Mouse (Mus musculus): Measurements from ENCODE around the gene Hist1h4d. TPM values are rescaled to one million over a fixed set of nuclear protein-coding genes. Genes with fewer than 3 reads are reported as not detected.
"Not testable (repeated sequence)": the region's sequence is repeated elsewhere in the genome, so short reads cannot be mapped to it uniquely, and the experiment has no call there.

The Hist1h4d gene
- 100 to 1,000 TPM; 159 to 164 TPM for total RNA-seq (2021)
- long read RNA-seq, experiment 1, partial matches to known transcripts = 0 of 2 reads
- long read RNA-seq, experiment 1, other reads (novel, unspliced or antisense) = 0 of 2 reads
- long read RNA-seq, experiment 2, partial matches to known transcripts = 0 of 2 reads
- long read RNA-seq, experiment 2, other reads (novel, unspliced or antisense) = 0 of 2 reads

- DNase-seq = peak; percentile 92 to 94
Measured at GRCm38 (mm10) chr13:23581408-23582218, at the start of gene Hist1h4d. TSS of gene Hist1h4d (plus strand) at chr13:23581598.

GRCm38 (mm10) chr13:23532262-23533075 is 48.9 kb upstream of the Hist1h4d start:
- DNase-seq = no peak

GRCm38 (mm10) chr13:23533560-23534367 is 47.6 kb upstream of the Hist1h4d start, which contains the start of gene Hist1h2af:
TSS of gene Hist1h2af (plus strand) at chr13:23533906.
- DNase-seq = peak; percentile 61 to 67

- DNase-seq = peak in 1 of 2 experiments; percentile 16
Measured at GRCm38 (mm10) chr13:23534368-23535131, 46.8 kb upstream of the Hist1h4d start.

GRCm38 (mm10) chr13:23535137-23536075 is 46.0 kb upstream of the Hist1h4d start, which contains the start of gene Hist1h3g:
TSS of gene Hist1h3g (plus strand) at chr13:23535422.
- DNase-seq = peak; percentile 85 to 88

GRCm38 (mm10) chr13:23536076-23536822 is 45.1 kb upstream of the Hist1h4d start:
- no peak for DNase-seq

GRCm38 (mm10) chr13:23537006-23537710 is 44.2 kb upstream of the Hist1h4d start:
- no peak for DNase-seq

GRCm38 (mm10) chr13:23538249-23538648 is 43.1 kb upstream of the Hist1h4d start:
- DNase-seq = no peak

- not testable (repeated sequence) for DNase-seq
Measured at GRCm38 (mm10) chr13:23539821-23540220, 41.6 kb upstream of the Hist1h4d start.

GRCm38 (mm10) chr13:23541497-23541896 is 39.9 kb upstream of the Hist1h4d start:
- DNase-seq = no peak

GRCm38 (mm10) chr13:23542225-23542980 is 39.0 kb upstream of the Hist1h4d start:
- not testable (repeated sequence) for DNase-seq

GRCm38 (mm10) chr13:23542999-23543607 is 38.3 kb upstream of the Hist1h4d start, which contains the start of gene Hist1h2bh:
TSS of gene Hist1h2bh (minus strand) at chr13:23543392.
- peak; percentile 59 to 71 for DNase-seq

- peak; percentile 66 to 70 for DNase-seq
Measured at GRCm38 (mm10) chr13:23543965-23544786, 37.2 kb upstream of the Hist1h4d start, which contains the start of gene Hist1h3f. TSS of gene Hist1h3f (plus strand) at chr13:23544052.

GRCm38 (mm10) chr13:23544787-23545120 is 36.6 kb upstream of the Hist1h4d start:
- peak in 1 of 2 experiments; percentile 19 for DNase-seq

GRCm38 (mm10) chr13:23546694-23547093 is 34.7 kb upstream of the Hist1h4d start:
- no peak for DNase-seq

- DNase-seq = no peak
Measured at GRCm38 (mm10) chr13:23550761-23551145, 30.6 kb upstream of the Hist1h4d start.
